Mouse (Mus musculus): ENCODE measurements at regions not wholly inside any gene's neighbourhood (a gene's known extent, or its start where the extent isn't known, plus 50 kb on each side); places are given as distances from the start of the nearest gene placed in this dataset.

DNA sequence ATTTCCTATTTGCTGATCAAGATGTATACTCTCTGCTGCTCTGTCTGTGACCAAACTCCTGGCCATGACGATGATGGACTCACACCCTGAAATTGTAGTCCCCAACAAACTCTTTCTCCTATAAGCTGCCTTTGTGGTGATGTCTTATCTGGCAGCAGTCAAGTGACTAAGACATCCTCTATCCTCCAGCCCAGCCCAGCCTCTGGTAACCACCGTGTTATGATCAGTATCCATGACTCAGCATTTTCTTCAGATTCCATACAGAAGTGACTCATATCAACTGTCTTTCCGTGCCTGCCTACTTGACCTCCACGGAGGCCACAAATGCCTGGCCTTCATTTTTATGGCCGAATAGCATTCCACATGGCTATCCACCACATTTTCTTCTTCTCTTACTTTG lies 124.5 kb upstream of the Sox2 start:
- DNase-seq (ENCODE audit: low read depth, low spot score): no peak

DNA sequence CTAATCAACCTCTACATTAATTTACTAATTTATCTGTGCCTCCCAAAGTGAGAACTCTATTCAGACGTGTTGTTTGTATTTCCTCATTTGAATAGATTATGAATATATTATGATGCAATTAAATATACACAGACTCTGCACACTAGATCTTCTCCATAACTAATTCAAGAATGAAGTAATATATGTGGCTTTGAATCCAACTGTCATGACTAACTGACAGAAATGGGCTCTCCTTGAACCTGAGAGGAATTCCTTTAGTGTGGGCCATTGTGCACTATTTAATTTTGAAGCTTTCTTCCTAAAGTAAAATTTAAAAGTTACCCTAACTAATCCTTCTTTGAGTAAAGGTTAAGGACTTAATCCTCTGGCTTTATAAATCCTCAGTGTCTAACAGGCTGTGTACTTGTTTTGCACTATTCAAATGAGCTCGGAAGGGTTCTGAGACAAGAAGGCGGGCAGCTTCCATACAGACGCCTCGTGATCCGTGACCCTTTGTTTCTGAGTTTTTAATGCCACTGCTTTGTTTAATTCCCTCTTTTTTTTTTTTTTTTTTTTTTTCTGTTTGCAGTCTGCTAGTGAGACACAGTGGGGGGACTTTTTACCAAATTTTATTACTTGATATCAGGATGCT lies 128.0 kb upstream of the Sox2 start:
- DNase-seq (ENCODE audit: low read depth, low spot score): no peak

GRCm38 (mm10) chr3:34521357-34522053 lies 128.7 kb upstream of the Sox2 start:
- no peak for DNase-seq (ENCODE audit: low read depth, low spot score)

DNA sequence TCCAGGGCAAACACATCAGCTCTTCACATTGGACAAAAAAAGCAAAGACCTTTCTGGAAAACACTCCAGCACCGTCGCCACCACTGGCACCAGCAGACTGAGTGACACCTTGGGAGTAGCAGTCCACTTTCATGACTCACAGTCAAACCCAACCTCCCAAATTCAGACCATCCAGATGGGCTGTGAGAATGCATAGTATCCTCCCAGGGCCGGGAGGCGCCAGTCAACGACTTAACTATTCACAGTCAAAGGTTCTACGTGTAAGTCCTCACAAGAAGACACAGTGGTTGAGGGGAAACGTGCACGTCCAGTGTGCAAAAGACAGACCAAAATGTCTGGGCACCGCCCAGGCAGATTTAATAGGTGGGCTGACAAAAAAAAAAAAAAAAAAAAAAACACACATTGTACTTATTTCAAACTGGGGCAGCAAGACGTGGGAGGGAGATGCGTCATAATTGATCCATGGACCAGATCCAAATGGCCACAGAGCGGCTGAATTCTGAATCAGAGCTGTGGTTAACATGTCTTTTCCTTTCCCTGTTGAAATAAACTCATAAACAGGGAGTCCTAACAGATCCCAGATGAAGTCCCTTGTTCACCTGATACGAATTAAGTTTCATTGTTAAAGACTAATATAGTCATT lies 137.6 kb upstream of the Sox2 start:
- DNase-seq (ENCODE audit: low read depth, low spot score): no peak

DNA sequence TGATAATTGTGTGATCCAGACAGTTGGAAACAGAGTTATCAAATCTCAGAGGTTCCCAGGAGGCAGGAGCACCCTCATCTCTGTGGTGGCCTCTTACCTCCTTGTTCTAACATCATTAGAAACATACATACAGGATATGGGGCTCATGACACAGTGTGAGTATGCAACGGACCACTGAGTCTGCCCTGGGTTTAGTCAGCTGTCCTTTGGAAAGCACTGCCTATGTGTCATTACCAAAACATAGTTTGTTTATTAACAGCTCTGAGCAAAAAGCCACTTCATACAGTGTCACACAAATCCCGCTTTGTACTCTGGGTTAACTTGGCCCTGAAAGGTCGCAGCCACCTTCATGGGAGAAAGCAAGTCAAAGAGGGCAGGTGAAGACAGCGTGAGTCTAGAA lies 139.5 kb upstream of the Sox2 start:
- no peak for DNase-seq (ENCODE audit: low read depth, low spot score)

- DNase-seq (ENCODE audit: low read depth, low spot score): no peak
These were observed 141.0 kb upstream of the Sox2 start for GRCm38 (mm10) chr3:34509160-34509559.

GRCm38 (mm10) chr3:34504573-34504894 lies 145.7 kb upstream of the Sox2 start:
- no peak for DNase-seq (ENCODE audit: low read depth, low spot score)

- DNase-seq (ENCODE audit: low read depth, low spot score): no peak
These were observed 146.2 kb upstream of the Sox2 start for GRCm38 (mm10) chr3:34503874-34504572.

DNA sequence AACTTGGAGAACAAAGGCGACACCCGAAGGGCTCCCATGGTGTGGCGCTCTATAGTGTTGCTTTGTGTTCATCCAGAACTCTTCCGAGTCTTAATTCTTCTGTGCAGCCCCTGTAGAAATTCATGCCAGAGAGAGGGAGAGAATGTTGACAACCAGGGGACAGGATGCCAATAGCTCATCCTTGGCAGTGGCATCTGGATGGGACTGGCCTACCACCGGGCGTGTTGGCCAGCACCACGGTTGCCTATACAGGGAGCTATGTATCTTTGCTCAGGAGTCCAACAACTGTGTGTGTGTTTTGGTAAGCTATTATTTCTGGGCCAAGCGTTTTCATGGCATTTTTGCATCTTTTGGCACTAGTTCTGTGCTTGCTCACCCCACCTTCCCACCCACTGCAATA lies 153.4 kb upstream of the Sox2 start:
- no peak for DNase-seq (ENCODE audit: low read depth, low spot score)

DNA sequence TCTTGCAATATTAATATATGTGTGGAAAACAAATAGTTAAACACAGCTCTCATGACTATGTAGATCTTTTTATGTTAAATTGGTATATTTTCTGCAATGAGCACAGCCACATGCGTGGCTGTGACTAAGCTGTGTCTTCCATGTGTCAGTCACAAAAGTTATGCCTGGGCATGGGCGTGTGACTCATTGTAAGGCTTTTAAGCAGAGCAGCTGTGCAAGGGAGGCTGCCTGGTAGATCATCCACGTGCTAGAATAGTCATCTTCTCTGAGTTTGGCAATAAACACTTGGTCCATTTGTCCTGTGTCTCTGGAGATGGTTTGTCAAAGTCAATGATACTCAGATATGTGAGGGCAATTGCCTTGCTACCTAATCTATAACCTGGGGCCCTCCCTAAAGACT lies 154.6 kb upstream of the Sox2 start:
- DNase-seq (ENCODE audit: low read depth, low spot score): no peak

DNA sequence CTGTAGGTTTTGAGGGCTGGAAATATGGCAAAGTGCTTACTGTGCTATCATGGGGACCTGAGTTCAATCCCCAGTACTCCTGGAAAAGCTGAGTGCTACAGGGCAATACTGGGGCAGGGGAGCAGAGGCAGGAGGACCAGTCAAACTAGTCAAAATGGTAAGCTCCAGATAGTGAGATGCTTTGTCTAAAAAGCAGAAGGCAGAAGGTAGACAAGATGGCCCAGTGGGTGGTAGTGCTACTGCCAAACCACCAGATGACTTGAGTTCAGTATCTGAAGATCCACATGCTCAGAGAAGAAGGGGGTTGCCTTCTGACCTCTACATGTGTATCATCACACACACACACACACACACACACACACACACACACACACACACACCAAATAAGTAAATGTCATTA lies 156.3 kb upstream of the Sox2 start:
- DNase-seq (ENCODE audit: low read depth, low spot score): no peak

DNA sequence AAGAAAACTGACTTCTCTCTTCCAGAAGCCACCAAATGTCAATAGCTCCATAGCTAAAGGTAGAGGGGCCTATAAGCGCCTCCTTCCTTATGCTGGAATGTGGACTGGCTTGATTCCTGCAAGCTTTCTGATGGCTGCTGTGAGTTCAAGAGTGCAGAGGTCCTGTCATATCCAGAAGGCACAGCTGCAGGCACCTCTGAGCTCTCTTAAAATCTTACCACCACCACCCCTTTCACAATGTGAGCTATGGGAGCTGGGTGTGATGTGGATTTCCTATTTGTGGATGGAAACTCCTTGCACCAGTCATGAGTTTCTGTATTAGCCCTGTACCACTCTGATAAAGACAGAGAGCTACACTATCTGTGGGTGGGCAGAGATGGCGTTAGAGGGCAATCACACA lies 161.2 kb upstream of the Sox2 start:
- DNase-seq (ENCODE audit: low read depth, low spot score): no peak

- DNase-seq (ENCODE audit: low read depth, low spot score): no peak
These were observed 163.7 kb upstream of the Sox2 start for GRCm38 (mm10) chr3:34486441-34487050.

- DNase-seq (ENCODE audit: low read depth, low spot score): no peak
These were observed 164.6 kb upstream of the Sox2 start for GRCm38 (mm10) chr3:34485345-34486223.

GRCm38 (mm10) chr3:34483934-34484333 lies 166.3 kb upstream of the Sox2 start:
- no peak for DNase-seq (ENCODE audit: low read depth, low spot score)

DNA sequence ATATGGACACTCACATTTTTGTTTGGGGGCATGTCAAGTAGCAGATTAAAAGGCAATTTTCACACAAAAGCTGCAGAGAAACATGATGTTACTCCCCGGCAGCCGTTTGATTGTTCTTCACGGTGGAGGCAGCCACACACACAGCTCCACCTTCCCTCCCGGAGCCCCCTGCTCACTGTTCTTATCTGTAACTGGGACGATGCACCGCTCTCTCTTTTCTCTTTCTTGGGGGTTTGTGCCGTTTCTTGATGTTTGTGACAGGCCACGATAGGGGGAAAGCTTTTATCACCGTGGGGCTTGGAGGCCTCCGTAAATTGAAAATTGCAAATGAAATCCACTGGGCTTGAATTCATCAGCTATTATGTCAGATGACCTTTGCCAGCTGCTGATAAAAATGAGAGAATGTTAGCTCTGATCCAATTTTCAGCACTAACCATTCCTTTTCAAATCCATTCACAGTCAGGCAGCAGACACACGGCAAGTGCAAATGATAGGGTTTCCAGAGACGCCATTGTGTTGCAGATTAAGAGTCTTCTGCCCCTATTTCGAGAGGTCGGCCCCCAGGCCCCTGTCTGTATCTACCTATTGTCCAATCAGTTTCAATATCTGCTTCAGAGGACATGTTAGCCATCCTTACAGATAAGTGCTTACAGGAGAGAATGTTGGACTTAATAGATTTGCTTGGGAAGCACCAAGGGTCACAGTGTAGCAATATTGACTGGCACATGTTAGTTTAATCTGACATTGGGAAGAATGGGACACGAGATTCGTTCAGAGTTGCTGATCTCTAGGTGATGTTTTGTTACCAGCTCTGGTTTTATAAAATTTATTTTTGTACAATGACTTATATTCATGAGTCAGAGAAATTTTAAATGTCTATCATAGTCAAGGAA lies 168.1 kb upstream of the Sox2 start:
- no peak for DNase-seq (ENCODE audit: low read depth, low spot score)

- DNase-seq (ENCODE audit: low read depth, low spot score): no peak
These were observed 168.9 kb upstream of the Sox2 start for GRCm38 (mm10) chr3:34481314-34481713.

DNA sequence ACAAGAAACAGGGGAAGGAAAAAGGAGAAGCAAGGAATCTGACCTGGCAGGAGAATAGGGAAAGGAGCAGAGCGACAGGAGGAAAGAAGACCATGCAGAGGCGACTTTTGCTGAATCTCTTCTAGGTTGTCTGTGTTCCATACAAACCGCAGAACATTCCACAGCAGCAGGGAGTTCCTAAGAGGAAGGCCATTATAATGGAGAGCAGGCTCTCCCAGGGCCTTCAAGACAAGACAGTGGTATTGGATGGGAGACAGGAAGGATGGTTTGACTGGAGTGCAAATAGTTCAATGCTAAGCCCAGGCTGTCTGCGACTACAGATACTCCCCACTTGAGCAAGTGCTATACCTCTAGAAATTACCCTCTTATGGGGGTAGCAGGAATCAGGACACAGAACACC lies 176.1 kb upstream of the Sox2 start:
- no peak for DNase-seq (ENCODE audit: low read depth, low spot score)

DNA sequence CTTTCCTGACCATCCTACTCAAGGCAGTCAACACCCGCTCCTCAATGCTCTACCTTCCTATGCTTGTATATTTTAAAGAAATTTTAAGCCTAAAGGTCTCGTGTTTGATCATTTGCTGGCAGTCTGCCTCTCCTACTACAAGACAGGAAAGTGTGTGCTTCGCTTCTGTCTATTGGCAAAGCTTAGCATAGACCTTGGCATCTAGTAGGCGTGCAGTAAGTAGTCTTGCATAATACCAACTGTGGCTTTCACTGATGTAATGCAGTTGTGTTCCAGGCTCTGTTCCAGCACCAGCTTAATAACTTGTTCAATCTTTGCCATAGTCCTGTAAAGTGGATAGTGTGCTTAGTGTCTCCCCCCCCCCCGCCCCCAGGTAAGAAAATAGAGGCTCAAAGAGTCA lies 179.5 kb upstream of the Sox2 start:
- no peak for DNase-seq (ENCODE audit: low read depth, low spot score)

DNA sequence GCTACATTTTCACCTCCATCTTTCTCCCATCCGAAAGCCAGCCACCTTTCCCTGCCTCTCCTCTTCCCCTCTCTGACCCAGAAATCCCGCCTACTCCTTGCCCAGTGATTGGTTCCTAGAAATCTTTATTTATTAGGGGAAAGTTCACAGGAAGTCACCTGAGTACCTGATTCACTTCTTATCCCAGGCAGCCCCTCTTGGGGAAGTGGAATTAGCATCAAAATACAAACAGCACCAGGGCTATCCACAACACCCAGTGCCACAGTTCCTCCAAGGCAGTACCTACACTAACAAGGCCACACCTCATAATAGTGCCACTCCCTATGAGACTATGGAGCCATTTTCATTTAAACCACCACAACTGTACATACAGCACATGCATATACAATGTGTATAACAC lies 180.3 kb upstream of the Sox2 start:
- DNase-seq (ENCODE audit: low read depth, low spot score): no peak
